Mouse (Mus musculus) layer of hippocampus, adult 8-10 months (tissue): Measurements from ENCODE around the gene Gnaz. TPM values are rescaled to one million over a fixed set of nuclear protein-coding genes. Genes with fewer than 3 reads are reported as not detected.
"Not testable (repeated sequence)": the region's sequence is repeated elsewhere in the genome, so short reads cannot be mapped to it uniquely, and the experiment has no call there.

Experiments
- DNase-seq, 2 experiments: peaks; one replicate each; pipeline ENCODE4 v3.0.0; 2022; ENCODE audit warnings: low spot score in 2 of 2
- total RNA-seq, 4 experiments: library from RNA; stranded (reverse); gene quantifications; 2 replicates each; pipeline ENCODE4 v1.2.4; 2022

Gene Gnaz
- total RNA-seq, 4 experiments from 2014 or later, result 88.3 to 111 (median 102) TPM

DNA sequence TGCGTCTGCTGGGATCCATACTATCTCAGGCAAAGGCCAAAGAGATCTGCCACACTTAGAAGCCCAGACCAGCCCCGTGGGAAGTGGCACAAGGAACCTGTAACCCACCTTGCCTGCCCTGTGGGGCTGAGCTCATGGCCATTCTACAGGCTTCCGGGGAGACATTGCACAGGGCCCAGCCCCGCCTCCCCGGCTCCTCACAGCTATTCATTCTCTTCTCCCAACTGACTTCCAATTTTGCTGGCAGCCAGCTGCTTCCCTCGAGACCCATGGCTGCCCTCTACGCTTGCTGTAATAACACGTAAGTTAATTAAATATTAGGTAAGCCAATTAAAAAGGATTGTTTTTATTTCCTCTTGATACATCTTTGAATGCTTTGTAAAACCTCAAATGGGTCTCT, 59.5 kb downstream of the Gnaz start:
- no peak for DNase-seq

DNA sequence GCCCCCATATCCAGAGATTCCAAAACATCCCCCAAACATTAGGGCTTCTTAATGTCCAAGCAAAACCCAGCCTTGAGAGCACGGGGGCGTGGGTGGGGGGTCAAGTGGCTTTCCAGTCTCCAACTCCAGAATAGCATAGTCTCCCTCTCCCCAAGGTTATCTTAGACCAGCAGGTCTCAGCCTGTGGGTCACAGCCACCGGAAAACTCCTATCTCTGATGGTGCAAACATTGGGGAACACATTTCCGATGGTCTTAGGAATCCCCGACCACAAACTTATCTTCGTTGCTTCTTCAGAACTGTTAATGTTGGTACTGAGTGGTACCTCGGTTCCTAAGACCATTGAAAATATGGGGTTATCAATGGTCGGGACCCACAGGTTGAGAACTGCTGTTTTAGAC, 61.8 kb downstream of the Gnaz start:
- no peak for DNase-seq

DNA sequence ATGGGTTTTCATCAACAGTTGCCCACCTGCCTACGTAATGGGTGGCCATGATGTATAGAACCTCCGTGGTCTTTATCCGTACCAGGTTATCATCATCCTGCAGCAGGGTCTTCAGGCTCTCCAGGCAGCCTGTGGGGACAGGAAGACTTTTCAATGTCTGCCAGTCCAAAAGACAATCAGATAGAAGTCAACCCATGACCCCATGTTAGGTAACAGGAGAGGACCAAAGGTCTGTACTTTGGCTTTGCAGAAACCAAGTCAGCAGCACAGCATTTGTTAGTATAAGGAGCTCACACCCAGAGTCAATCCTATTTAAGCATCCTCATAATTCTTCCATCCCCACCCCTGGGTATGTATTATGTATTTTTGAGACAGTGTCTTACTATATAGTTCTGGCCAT, 62.7 kb downstream of the Gnaz start:
- DNase-seq, result no peak

DNA sequence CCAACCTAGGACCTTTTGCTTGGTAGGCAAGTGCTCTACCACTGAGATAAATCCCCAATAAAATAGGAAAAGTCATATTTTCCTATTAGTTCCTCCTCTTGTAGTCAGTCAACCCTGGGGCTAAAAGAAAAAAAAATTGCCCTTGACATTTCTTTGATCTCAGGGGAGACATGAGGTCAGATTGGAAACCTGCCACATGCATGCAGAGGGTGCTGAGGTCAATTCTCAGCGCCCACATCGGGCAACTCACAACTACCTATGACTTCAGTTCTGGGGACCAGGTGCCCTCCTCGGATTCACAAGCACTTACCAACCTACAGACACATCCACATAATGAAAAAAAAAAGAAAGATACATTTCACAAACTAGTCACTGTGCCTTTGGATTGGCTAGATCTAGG, 63.3 kb downstream of the Gnaz start:
- no peak for DNase-seq

DNA sequence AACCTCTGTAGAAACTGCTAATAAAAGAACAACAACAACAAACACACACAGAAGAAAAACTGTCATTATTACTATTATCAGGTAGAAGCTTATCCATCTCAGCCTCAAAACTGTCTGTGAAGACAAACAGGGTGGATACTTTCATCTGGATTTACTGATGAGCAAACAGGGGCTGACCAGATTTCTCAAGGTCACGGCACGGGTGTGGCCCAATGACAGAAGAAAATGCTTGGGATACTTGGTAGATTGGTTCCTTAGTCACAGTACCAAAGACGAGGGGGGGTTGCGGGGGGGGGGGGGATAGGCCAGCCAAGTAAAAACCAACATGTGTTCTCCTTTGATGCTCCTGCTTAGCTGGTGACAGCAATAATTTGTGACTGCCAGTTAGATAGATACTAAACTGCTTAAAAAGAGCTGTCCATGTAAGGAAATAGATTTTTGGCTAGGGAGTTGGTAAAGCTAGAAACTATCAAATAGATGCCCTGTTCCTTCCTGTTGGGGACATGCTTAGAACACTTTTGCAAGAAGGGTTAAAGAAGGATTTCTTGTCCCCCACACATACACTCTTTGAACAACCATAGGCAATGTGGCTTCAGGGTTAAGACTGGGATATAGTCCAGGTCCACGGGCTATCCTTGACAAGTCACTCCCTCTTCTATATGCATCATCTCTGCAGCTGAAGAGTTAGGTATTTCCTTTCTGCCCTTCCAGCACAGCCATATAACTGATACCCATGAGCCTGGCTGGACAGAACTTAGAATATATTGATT, 64.6 kb downstream of the Gnaz start:
- DNase-seq, result no peak

DNA sequence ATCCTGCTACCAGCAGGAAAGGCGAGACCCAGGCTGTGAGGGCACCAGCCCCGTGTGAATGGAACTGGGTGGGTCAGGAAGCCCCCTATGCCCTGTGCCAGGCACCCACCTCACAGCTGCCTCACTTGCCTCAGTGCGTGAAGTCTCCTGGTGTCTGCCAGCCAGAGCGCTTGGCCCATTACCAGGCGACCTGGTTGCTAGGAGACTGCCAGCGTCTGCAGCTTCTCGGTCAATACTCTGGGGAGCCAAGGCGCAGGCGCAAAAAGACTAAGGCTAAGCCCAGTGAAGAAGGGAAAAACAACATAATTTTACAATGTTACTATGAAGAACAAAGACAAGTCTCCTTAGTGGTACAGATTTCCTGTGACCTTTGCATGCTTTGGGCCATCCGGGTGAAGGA, 65.4 kb downstream of the Gnaz start, which contains the start of gene Rsph14:
TSS of gene Rsph14 (minus strand) at position 192 of the 400 bp plus-strand sequence.
- DNase-seq, result peak; percentile 84 to 87

DNA sequence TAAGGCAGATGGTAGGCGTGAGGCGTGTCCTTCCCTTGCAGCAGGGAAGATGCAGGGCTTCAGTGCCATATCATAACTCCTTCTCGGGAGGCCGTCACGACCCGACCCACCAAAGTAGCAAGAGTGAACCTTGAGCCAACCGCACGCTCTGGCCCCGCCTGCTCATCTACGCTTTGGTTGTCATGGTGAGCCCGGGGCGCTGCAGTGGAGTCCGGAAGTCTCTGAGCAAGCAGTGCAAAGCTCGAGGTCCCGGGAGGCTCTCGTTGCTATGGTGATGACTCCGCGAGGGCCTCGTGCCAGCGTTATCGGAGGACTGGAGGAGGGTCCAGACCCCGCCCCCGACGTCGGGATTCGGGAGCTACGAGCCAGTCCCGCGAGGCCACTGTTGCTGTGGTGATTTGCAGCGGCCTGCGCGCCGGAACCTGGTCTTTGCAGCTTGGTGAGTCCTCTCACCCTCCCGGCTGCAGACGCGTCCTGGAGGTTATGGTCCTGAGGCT, 70.0 kb downstream of the Gnaz start, which contains the start of gene Rab36:
TSS of gene Rab36 (plus strand) at position 176 of the 497 bp plus-strand sequence.
- DNase-seq, result peak; percentile 94 to 95

DNA sequence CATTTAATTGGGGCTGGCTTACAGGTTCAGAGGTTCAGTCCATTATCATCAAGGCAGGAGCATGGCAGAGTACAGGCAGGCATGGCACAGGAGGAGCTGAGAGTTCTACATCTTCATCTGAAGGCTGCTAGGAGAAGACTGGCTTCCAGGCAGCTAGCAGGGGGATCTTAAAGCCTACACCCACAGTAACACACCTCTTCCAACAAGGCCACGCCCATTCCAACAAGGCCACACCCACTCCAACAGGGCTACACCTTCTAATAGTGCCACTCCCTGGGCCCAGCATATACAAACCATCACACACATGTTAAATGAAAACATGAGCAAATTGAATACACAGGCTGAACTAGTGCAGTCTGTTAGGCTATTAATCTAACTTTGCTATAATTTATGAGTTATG, 75.1 kb downstream of the Gnaz start:
- DNase-seq, result not testable (repeated sequence)

DNA sequence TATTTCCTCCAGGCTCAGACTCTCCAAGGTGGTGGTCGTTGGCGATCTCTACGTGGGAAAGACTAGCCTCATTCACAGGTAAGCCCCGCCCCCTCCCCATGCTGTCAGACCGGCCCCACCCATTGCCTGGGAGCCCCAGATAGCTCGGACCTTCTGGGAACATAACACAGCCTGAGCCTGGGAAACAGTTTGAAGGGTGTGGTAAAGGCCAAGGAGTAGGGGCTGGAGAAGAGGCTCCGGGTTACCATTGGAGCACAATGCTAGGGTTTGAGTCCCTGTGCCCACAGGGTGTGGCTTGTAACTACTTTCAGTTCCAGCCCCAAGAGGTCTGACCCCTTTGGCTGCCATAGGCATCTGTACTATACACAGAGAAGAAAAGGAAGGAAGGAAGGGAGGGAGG, 77.5 kb downstream of the Gnaz start:
- DNase-seq, result no peak

DNA sequence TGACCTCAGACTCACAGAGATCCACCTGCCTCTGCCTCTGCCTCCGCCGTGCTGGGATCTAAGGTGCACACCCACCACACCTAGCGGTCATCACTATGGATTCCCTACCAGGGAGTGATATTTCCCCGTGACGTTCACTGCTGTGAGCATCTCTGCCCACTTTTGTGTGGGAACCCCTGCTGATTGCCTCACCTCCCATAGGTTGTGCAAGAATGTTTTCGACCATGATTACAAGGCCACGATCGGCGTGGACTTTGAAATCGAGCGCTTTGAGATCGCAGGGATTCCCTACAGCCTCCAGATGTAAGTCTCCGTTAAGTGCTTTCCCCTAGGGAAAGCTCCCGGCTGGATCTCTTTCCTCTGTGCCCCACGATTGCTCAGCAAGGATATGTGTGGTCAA, 78.9 kb downstream of the Gnaz start:
- DNase-seq, result no peak

DNA sequence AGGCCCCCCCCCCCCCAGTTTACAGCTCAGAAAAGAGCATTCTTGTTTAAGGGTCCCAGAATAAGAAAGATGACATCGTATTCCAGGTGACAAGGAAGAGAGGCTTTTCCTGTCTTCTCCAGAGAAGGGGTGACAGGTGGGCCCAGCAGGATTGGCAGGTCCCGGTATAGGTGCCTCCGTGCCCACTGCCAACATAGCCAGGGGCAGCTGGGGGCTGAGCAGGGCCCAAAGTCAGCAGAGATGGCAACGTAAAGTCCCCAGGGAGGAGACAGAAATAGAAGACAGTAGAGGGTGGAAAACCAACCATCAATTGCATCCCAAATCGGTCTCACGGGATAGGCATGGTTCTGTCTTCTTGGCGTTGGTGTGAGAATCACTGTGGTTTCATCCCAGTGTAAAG, 81.7 kb downstream of the Gnaz start:
- DNase-seq, result no peak

DNA sequence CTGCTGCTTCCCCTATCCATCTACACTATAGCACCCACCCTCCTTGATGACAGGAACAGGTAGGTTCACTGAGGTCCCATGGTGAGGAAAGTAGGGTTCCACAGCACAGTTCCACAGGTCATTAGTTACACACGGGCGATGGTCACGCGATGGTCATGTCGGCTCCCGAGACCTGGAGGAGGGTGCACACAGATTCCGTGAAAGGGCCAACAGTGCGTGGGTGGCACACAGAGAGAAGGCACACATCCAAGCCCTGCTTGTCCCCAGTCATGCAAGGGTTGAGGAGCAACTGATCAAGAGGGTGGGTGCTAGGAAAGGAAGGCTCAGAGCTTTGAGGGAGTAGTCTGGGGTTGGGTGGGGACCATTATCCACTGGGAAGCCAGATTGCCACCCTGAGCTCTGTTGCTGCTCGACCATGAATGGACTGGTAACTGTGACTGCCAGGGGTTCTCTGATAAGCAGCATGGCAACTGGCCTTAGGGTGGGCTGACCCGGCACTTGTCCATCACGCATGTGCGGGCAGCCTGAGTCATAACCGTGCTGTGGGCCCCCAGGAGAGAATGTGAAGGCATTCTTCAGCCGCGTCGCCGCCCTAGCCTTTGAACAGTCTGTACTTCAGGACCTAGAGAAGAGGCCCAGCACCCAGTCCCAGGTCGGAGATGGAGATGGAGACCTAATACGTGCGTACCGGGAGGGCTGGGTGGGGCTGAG, 84.5 kb downstream of the Gnaz start:
- no peak for DNase-seq

DNA sequence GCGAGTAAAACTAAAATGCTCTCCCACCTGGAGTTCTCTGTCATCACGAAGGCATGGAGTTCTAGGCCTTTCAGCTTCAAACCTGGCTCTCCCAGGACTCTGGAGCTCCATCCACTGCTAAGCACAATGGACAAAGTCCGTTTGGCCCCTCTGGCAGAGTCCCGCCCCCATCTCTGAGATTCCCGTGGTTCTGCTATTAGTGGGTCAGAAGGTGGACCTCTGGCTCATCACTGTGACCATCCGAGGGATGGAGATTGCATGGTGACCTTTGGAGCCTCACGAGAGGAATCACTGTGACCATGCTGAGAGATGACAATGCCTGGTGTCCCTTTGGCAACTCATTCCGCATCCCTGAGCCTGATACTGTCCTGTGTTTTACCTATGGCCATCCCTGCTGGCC, 85.9 kb downstream of the Gnaz start:
- no peak for DNase-seq

DNA sequence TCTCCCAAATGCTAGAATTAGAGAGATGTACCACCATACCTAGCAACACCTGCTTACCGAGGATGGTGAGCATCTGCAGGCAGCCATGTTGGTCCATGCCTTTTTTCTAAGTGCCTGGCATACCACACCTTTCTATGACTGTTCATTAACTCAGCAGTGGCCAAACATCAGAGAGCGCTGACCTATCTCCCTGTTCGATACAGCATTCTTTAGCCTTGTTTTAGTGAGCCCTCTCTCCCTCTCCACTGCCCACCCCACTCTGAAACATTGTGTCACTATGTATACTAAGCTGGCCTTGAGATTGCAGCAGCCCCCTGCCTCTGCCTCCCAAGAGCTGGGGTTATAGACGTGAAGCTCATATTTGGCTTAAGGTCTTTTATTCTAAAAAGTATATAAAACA, 86.7 kb downstream of the Gnaz start:
- DNase-seq, result no peak

DNA sequence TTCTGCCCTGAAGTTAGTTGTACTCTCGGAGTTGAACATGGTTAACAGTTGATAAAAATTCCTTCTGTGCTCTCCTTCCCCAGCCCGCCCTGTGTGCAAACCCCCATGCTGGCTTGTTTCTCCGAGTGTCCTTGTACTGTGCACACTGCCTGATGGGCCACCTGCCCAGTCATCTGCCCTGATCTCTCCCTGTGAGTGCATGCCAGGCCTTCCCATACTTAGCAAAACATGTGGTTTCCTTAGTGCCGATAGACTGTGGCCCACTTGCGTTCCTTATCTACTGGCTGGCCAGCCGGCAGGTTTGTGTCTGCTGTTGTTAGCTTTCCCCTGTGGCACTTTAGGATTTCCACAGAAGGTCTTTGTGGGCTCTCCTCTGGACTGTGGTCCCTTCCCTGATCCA, 87.1 kb downstream of the Gnaz start:
- no peak for DNase-seq

DNA sequence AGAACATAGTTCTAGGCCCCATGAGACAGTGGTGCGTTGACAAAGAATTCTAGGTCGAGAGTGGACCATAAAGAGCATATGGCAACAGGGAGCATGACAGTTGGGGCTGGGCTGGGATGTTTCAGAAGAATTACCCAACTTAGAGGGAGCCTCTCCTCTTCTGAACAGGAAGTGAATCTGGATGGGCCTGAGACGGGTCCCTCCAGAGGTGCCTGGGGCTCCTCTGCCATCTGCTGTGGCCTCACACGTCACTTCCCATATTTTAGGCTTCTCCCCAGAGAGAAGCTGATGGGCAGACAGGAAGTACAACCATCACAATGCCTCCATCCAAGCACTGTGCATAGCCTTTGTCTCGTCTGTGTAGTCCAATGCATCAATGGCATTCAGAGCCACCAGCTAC, 88.7 kb downstream of the Gnaz start:
- no peak for DNase-seq

DNA sequence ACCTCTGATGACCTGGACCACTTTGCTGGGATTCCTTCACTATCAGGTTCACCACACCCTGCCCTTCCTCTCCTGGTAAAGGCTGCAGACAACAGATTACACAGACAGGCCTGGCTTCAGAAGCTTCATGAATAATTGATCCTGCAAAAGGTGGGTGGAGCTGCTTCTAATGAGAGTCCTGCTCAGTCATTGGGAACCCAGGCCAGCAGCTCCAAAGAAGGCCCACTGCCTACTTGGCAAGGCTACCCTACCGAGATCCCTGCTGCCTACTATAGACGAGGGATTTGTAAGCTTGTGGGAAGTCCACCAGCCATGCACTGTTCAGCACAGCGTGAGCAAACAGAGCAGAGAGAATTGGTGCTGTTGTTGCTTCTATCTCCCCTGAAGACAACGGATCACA, 89.3 kb downstream of the Gnaz start:
- DNase-seq, result peak; percentile 66 to 74

DNA sequence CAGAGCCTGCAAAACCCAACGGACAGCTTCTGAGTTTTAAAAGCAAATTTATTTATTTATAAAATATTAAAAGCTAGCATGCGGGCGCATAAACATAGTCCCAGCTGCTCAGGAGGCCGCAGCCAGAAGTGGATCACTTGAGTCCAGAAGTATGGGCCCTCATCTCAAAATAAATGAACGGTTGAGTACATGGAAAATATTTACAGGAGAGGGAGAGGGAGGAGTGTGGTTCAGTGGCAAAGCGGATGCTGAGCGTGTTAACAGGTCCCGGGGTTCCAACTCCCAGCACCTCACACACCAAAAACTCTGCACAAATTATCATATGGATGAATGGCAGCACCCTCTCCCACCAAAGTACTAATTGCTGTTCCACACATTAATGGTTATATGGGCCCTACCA, 91.4 kb downstream of the Gnaz start:
- DNase-seq, result no peak

DNA sequence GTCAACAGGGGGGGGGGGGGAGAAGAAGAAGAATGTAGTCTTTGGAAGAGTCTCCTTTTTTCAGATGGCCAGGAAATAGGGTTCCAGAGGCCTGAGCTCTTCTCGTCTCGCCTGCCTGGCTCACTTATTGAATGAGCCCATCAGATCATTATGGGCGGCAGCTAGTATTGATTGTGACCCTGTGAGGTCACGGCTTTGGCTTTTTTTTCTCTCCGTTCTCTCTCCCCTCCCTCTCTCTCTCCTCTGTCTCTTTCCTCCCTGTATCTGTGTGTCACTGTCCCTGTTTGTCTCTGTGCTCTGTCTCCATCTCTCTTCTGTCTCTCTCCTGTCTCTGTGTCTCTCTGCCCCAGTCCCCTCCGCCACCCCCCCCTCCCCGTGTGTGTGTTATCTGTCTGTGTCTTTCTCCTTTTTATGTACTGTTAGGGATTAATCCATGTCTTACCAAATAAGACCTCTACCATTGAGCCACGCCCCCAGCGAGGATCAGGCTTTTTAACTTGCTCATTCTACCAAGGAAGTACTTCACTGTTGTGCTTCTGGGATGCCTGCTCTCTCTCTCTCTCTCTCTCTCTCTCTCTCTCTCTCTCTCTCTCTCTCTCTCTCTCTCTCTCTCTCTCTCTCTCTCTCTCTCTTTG, 91.9 kb downstream of the Gnaz start:
- no peak for DNase-seq

DNA sequence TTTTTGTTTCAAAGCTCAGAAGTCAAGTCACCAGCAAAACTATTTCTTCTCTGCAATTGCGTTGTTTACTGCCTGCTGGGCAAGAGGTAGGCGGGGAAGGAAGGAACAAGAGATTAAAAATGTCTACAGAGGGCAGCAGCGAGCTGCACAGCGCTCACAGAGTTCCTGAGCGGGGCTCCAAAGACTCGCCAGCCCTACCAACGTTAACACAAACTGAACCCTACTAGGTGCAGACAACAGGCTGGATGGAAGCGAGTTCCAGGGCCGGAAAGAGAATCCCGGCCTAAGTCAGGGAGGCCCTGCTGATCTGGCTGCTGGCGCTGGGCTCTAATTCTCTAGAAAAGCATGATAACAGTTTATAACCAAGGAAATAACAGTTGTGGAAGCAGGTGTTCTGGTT, 92.4 kb downstream of the Gnaz start:
- peak in 1 of 2 experiments; percentile 79 for DNase-seq

DNA sequence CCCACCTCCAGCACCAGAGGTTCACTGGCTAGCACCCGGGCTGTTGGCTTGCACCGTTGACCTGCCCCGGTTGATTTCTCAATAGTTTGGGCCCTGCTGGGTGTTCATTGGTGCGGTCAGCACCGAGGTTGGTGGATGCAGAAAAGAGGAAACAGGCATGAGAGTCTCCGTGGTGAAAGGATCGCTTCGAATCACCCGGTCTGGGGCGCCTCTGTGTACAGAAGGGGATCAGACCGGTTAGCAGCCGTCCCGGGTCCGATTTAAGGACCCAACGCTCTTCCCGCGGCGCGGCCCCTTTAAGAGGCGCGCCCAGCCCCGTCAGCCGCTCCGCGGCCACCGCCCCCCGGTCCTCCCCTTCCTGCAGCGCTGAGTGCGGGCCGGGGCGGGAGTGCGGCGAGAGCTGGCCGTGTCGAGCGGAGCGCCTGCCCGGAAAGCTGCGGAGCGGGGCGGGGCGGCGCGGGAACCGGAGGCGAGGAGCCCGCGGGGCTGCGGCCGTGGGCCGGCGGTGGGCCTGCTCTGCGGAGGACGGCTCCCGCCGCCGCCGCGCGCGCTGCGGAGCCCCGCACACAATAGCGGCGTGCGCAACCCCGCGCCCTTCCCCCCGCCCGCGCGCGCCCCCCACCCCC, 93.4 kb downstream of the Gnaz start, which contains the start of gene Bcr:
TSS of gene Bcr (plus strand) at position 376 of the 626 bp plus-strand sequence.
- peak in 1 of 2 experiments; percentile 74 for DNase-seq

DNA sequence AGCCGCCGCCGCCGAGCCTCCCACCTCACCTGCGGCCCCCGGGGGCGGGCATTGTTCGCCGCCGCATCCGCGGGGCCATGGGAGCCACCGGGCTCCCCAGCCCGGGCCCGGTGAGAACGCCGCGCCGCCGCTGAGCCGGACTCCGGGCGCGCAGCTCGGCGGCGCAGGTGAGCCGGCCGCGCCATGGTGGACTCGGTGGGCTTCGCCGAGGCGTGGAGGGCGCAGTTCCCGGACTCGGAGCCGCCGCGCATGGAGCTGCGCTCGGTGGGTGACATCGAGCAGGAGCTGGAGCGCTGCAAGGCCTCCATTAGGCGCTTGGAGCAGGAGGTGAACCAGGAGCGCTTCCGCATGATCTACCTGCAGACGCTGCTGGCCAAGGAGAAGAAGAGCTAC, 93.9 kb downstream of the Gnaz start:
- DNase-seq, result no peak
